Mouse (Mus musculus) testis, adult 2 months (tissue): ENCODE results near the gene Misp.

ENCODE experiments used
- CTCF ChIP-seq: fragments of 200-500 bp; IDR thresholded peaks from 2 replicates; pipeline ENCODE4 v1.5.1; 2012; ENCODE audit warnings: low read depth, mild to moderate bottlenecking, inconsistent platforms, low read length, moderate library complexity; ENCODE audit not compliant: control insufficient read depth, insufficient read depth, insufficient replicate concordance
- POLR2A ChIP-seq: fragments of 200-500 bp; IDR thresholded peaks from 2 replicates; pipeline ENCODE4 v1.6.1; 2012; ENCODE audit warnings: low read depth, mild to moderate bottlenecking, inconsistent platforms, low read length, moderate library complexity; ENCODE audit not compliant: control insufficient read depth

GRCm38 (mm10) chr10:79777103-79777531 lies 43.7 kb upstream of the Misp start, which contains the start of gene Fstl3:
- TF ChIP-seq POLR2A, result no peak
- no peak for TF ChIP-seq CTCF
